10 mouse cellular contexts compared by ENCODE assay signal in genomic region chr9:37625641-37626040, GRCm38 (mm10). TPM values are rescaled to one million over a fixed set of nuclear protein-coding genes. Genes with fewer than 3 reads are reported as not detected.
DNase-seq lines count a peak whose midpoint lies in the region; ATAC-seq and TF ChIP-seq lines count a peak whose summit lies in the region.
"Had no signal": no experiment of that assay in that cellular context is flagged by ENCODE, and none has a peak within 500 bp of the region (broad histone marks: within the 10 kb centered on the region; RNA-seq: fewer than 3 reads in every experiment).

No protein-coding gene starts in this region.

- TF ChIP-seq CTCF in gastrocnemius, adult 2 months (IDR thresholded peaks at IDR 0.05): no peak

- peak; percentile 88 for ATAC-seq in neural tube, embryonic 14.5 days (ENCODE audit: low read depth)

- peak overlapping the region; percentile 57 for H3K4me3 ChIP-seq in gastrocnemius, adult 2 months
- no peak overlapping the region for H3K4me3 ChIP-seq in neural tube, embryonic 14.5 days (ENCODE audit: low read depth, low read length)

- no peaks in the 10 kb centered on the region for H3K36me3 ChIP-seq in neural tube, embryonic 14.5 days (ENCODE audit: control insufficient read depth, insufficient read depth, low read length)

- H3K4me2 ChIP-seq in neural tube, embryonic 14.5 days (ENCODE audit: low read depth, low read length): peak overlapping the region; percentile 28; the same call in 1 of the 2 replicates

- intact Hi-C loops in gastrocnemius, adult 2 months (cut with DNase I): no loop called here

- peaks cover 15% of the 10 kb centered on the region for H3K4me1 ChIP-seq in neural tube, embryonic 14.5 days (ENCODE audit: control insufficient read depth, insufficient read depth, low read length)

- H3K9me3 ChIP-seq in neural tube, embryonic 14.5 days (ENCODE audit: control insufficient read depth, low read length): no peaks in the 10 kb centered on the region

- H3K9ac ChIP-seq in neural tube, embryonic 14.5 days (replicated peaks; ENCODE audit: low read depth, low read length): peak overlapping the region; percentile 29

- no peak overlapping the region for H3K27ac ChIP-seq in gastrocnemius, adult 2 months
- peak overlapping the region; percentile 83 for H3K27ac ChIP-seq in neural tube, embryonic 14.5 days (ENCODE audit: low read depth, low read length)

- H3K27me3 ChIP-seq in neural tube, embryonic 14.5 days (ENCODE audit: control insufficient read depth, insufficient read depth, low read length): no peaks in the 10 kb centered on the region

- DNase-seq in gastrocnemius, adult 2 months: peak; percentile 24
- DNase-seq in gastrocnemius, adult 8-10 months (ENCODE audit: low spot score in 2 of 2): no peak
- DNase-seq in cerebellum, adult 11 months: peak; percentile 42
- peak; percentile 49 to 69 for DNase-seq in frontal cortex, postnatal 25 days (ENCODE audit: low spot score in 2 of 2)
- peak; percentile 62 to 73 for DNase-seq in layer of hippocampus, postnatal 10 days (ENCODE audit: low spot score in 2 of 2)
- no peak for DNase-seq in thymus, postnatal 10 days (ENCODE audit: low spot score in 2 of 2)
- DNase-seq in gastrocnemius, postnatal 10 days: no peak

- 8% methylated on average over 7 of the region's 7 CpGs for WGBS in neural tube, embryonic 14.5 days

RNA-seq across cellular contexts. Expression of gene Spa17, which starts 12.1 kb away (rescaled TPM):
- 1 to 10 TPM; 3.1 to 4.1 TPM for total RNA-seq in gastrocnemius, adult 2 months (2021)
- total RNA-seq in gastrocnemius, adult 8-10 months (2022): 1 to 10 TPM; 1.6 to 3.1 (median 2.2) TPM
- total RNA-seq in layer of hippocampus, postnatal 10 days (2021): 1 to 10 TPM; 2.2 TPM
- 10.5 and 11.2 TPM in 2 replicates for polyA plus RNA-seq in neural tube, embryonic 14.5 days (2014; fragmentation: Nextera tagmentation; extraction: Ambion mirVana)
- total RNA-seq in gastrocnemius, postnatal 10 days (2021): 1 to 10 TPM; 2.1 to 3.0 TPM

RNA-seq across cellular contexts. Expression of gene Tbrg1, which starts 31.5 kb away (rescaled TPM):
- 10 to 100 TPM; 29.3 to 31.7 TPM for total RNA-seq in gastrocnemius, adult 2 months (2021)
- total RNA-seq in gastrocnemius, adult 8-10 months (2022): 10 to 100 TPM; 27.5 to 33.7 (median 28.8) TPM
- total RNA-seq in layer of hippocampus, postnatal 10 days (2021): 10 to 100 TPM; 53.4 to 55.6 TPM
- polyA plus RNA-seq in neural tube, embryonic 14.5 days (2014; fragmentation: Nextera tagmentation; extraction: Ambion mirVana): 81.4 and 94.0 TPM in 2 replicates
- 10 to 100 TPM; 46.1 to 54.6 TPM for total RNA-seq in gastrocnemius, postnatal 10 days (2021)

RNA-seq across cellular contexts. Expression of gene Panx3, which starts 43.4 kb away (rescaled TPM):
- not detected for total RNA-seq in gastrocnemius, adult 2 months (2021)
- not detected for total RNA-seq in gastrocnemius, adult 8-10 months (2022)
- not detected for total RNA-seq in layer of hippocampus, postnatal 10 days (2021)
- polyA plus RNA-seq in neural tube, embryonic 14.5 days (2014; fragmentation: Nextera tagmentation; extraction: Ambion mirVana): not detected in 2 replicates
- 1 to 10 TPM in 1 of 2 experiments, not detected in 1; 3.3 TPM for total RNA-seq in gastrocnemius, postnatal 10 days (2021)
- total RNA-seq: common myeloid progenitor, adult 5-6 weeks had no signal
- polyA plus RNA-seq: spleen, adult 2 months had no signal

Comparison
In these comparisons a context has a peak if more than half of its experiments do, and no peak if none do; other contexts are left out.
1. DNase-seq: peak in gastrocnemius, adult 2 months (single experiment), cerebellum, adult 11 months (single experiment), frontal cortex, postnatal 25 days (2 of 2) and layer of hippocampus, postnatal 10 days (2 of 2); none in gastrocnemius, adult 8-10 months (0 of 2), thymus, postnatal 10 days (0 of 2) and gastrocnemius, postnatal 10 days (single experiment).